Mouse (Mus musculus): ENCODE measurements around the gene Gas1.

The Gas1 gene

GRCm38 (mm10) chr13:60173186-60173585 is 4.0 kb downstream of the Gas1 start:
- DNase-seq (ENCODE audit: low spot score) = no peak

- no peak for DNase-seq (ENCODE audit: low spot score)
These were observed 4.7 kb downstream of the Gas1 start for GRCm38 (mm10) chr13:60172366-60173017.

- DNase-seq (ENCODE audit: low spot score) = no peak
These were observed 5.4 kb downstream of the Gas1 start for GRCm38 (mm10) chr13:60171781-60172180.

GRCm38 (mm10) chr13:60170898-60171715 is 6.1 kb downstream of the Gas1 start:
- DNase-seq (ENCODE audit: low spot score) = no peak

- DNase-seq (ENCODE audit: low spot score) = no peak
These were observed 8.1 kb downstream of the Gas1 start for GRCm38 (mm10) chr13:60169026-60169425.

GRCm38 (mm10) chr13:60156294-60157126 is 20.7 kb downstream of the Gas1 start:
- no peak for DNase-seq (ENCODE audit: low spot score)

- DNase-seq (ENCODE audit: low spot score) = no peak
These were observed 23.0 kb downstream of the Gas1 start for GRCm38 (mm10) chr13:60154170-60154569.

- DNase-seq (ENCODE audit: low spot score) = no peak
These were observed 28.9 kb downstream of the Gas1 start for GRCm38 (mm10) chr13:60148235-60148634.

GRCm38 (mm10) chr13:60147857-60148181 is 29.3 kb downstream of the Gas1 start:
- no peak for DNase-seq (ENCODE audit: low spot score)

- DNase-seq (ENCODE audit: low spot score) = no peak
These were observed 29.9 kb downstream of the Gas1 start for GRCm38 (mm10) chr13:60146994-60147856.

GRCm38 (mm10) chr13:60146231-60146630 is 30.9 kb downstream of the Gas1 start:
- no peak for DNase-seq (ENCODE audit: low spot score)

GRCm38 (mm10) chr13:60136962-60137361 is 40.2 kb downstream of the Gas1 start:
- DNase-seq (ENCODE audit: low spot score) = no peak

GRCm38 (mm10) chr13:60134439-60134799 is 42.7 kb downstream of the Gas1 start:
- no peak for DNase-seq (ENCODE audit: low spot score)

GRCm38 (mm10) chr13:60133716-60134438 is 43.3 kb downstream of the Gas1 start:
- DNase-seq (ENCODE audit: low spot score) = no peak

GRCm38 (mm10) chr13:60131771-60132170 is 45.4 kb downstream of the Gas1 start:
- DNase-seq (ENCODE audit: low spot score) = no peak

- DNase-seq (ENCODE audit: low spot score) = no peak
These were observed 47.6 kb downstream of the Gas1 start for GRCm38 (mm10) chr13:60129541-60129940.

- no peak for DNase-seq (ENCODE audit: low spot score)
These were observed 50.8 kb downstream of the Gas1 start for GRCm38 (mm10) chr13:60126338-60126737.

GRCm38 (mm10) chr13:60125501-60126305 is 51.5 kb downstream of the Gas1 start:
- DNase-seq (ENCODE audit: low spot score) = no peak

- no peak for DNase-seq (ENCODE audit: low spot score)
These were observed 52.1 kb downstream of the Gas1 start for GRCm38 (mm10) chr13:60125020-60125419.

GRCm38 (mm10) chr13:60124456-60124855 is 52.7 kb downstream of the Gas1 start:
- DNase-seq (ENCODE audit: low spot score) = no peak

Data from urinary bladder, postnatal 25 days (tissue).